Mouse (Mus musculus): ENCODE data around the gene Tmem273. TPM values are rescaled to one million over a fixed set of nuclear protein-coding genes. Genes with fewer than 3 reads are reported as not detected.

The Tmem273 gene
- 0.63 and 1.4 TPM in 2 replicates for polyA plus RNA-seq (2012; rRNA removed)

GRCm38 (mm10) chr14:32785556-32786130 is at the start of gene Tmem273:
Tmem273 (plus strand) TSS chr14:32785963.

GRCm38 (mm10) chr14:32833847-32834246 is 48.1 kb downstream of the Tmem273 start, which contains the start of gene Fam170b:
Fam170b (plus strand) TSS chr14:32833962.

GRCm38 (mm10) chr14:32856681-32857328 is 71.0 kb downstream of the Tmem273 start, which contains the start of gene Vstm4:
Vstm4 (plus strand) TSS chr14:32856756.

Other genes starting within 250 kb of the Tmem273 start
- not detected in 2 replicates for gene Prrxl1, start 186.6 kb upstream of the Tmem273 start, polyA plus RNA-seq (2012; rRNA removed)
- 0.05 and 0.38 TPM in 2 replicates for gene 3425401B19Rik, start 100.7 kb upstream of the Tmem273 start, polyA plus RNA-seq (2012; rRNA removed)
- gene Fam170b, start 48.0 kb downstream of the Tmem273 start, polyA plus RNA-seq (2012; rRNA removed) = 0.07 TPM in 1 of 2 replicates, not detected in the other
- 10.3 and 12.6 TPM in 2 replicates for gene Vstm4, start 70.8 kb downstream of the Tmem273 start, polyA plus RNA-seq (2012; rRNA removed)
- gene Lrrc18, start 205.4 kb downstream of the Tmem273 start, polyA plus RNA-seq (2012; rRNA removed) = 2.9 and 4.1 TPM in 2 replicates